13 mouse cellular contexts compared by ENCODE assay signal in genomic region chr6:70468623-70469479, GRCm38 (mm10).
DNase-seq lines count a peak whose midpoint lies in the region; ATAC-seq and TF ChIP-seq lines count a peak whose summit lies in the region.
"Had no signal": no experiment of that assay in that cellular context is flagged by ENCODE, and none has a peak within 500 bp of the region (broad histone marks: within the 10 kb centered on the region; RNA-seq: fewer than 3 reads in every experiment).

No protein-coding gene starts in this region.

- no peaks in the 10 kb centered on the region for H3K9me3 ChIP-seq in intestine, postnatal 0 days (ENCODE audit: control insufficient read depth)
- no peaks in the 10 kb centered on the region for H3K9me3 ChIP-seq in intestine, embryonic 15.5 days
- H3K9me3 ChIP-seq in forebrain, embryonic 12.5 days = no peaks in the 10 kb centered on the region
- H3K9me3 ChIP-seq in stomach, postnatal 0 days (ENCODE audit: control insufficient read depth, low read length) = no peaks in the 10 kb centered on the region
- H3K9me3 ChIP-seq in limb, embryonic 10.5 days (replicated peaks) = no peaks in the 10 kb centered on the region

- ATAC-seq in intestine, postnatal 0 days = no peak
- ATAC-seq in intestine, embryonic 15.5 days = no peak
- 0 out of 2 replicates have a peak, but pooled peaks have one; percentile 44 for ATAC-seq in forebrain, embryonic 12.5 days (ENCODE audit: low FRiP score)
- no peak for ATAC-seq in stomach, postnatal 0 days (ENCODE audit: low FRiP score, low TSS enrichment)
- ATAC-seq: inflammation-experienced regulatory T-cells, adult 6 months had no signal

- H3K27ac ChIP-seq in intestine, postnatal 0 days (ENCODE audit: low read depth, low read length) = no peak overlapping the region
- no peak overlapping the region for H3K27ac ChIP-seq in intestine, embryonic 15.5 days
- H3K27ac ChIP-seq in forebrain, embryonic 12.5 days = no peak overlapping the region
- H3K27ac ChIP-seq in stomach, postnatal 0 days (replicated peaks) = no peak overlapping the region
- H3K27ac ChIP-seq in heart, adult 2 months = no peak overlapping the region
- H3K27ac ChIP-seq in limb, embryonic 10.5 days = no peak overlapping the region

- TF ChIP-seq CTCF in intestine, postnatal 0 days (IDR thresholded peaks at IDR 0.05; ENCODE audit: low read depth) = peak; percentile 37
- peak; percentile 52 for TF ChIP-seq CTCF in stomach, postnatal 0 days (IDR thresholded peaks at IDR 0.05; ENCODE audit: low read depth)
- TF ChIP-seq CTCF in heart, adult 2 months (IDR thresholded peaks at IDR 0.05) = no peak

- H3K4me2 ChIP-seq in intestine, postnatal 0 days (replicated peaks; ENCODE audit: low read depth) = no peak overlapping the region
- no peak overlapping the region for H3K4me2 ChIP-seq in intestine, embryonic 15.5 days (replicated peaks)
- no peak overlapping the region for H3K4me2 ChIP-seq in forebrain, embryonic 12.5 days
- H3K4me2 ChIP-seq in stomach, postnatal 0 days (replicated peaks; ENCODE audit: low read depth) = no peak overlapping the region

- intact Hi-C loops in heart, adult 2 months (cut with DNase I) = no loop called here

- no peak for TF ChIP-seq EP300 in stomach, postnatal 0 days (optimal IDR thresholded peaks at IDR 0.05)
- TF ChIP-seq EP300 in heart, adult 2 months (IDR thresholded peaks at IDR 0.05; ENCODE audit: insufficient read depth, low read depth, low read length) = no peak

- no peaks in the 10 kb centered on the region for H3K36me3 ChIP-seq in intestine, postnatal 0 days (ENCODE audit: control insufficient read depth, insufficient read depth)
- no peaks in the 10 kb centered on the region for H3K36me3 ChIP-seq in intestine, embryonic 15.5 days
- no peaks in the 10 kb centered on the region for H3K36me3 ChIP-seq in forebrain, embryonic 12.5 days (replicated peaks)
- no peaks in the 10 kb centered on the region for H3K36me3 ChIP-seq in stomach, postnatal 0 days (ENCODE audit: control insufficient read depth, insufficient read depth, low read length)
- no peaks in the 10 kb centered on the region for H3K36me3 ChIP-seq in heart, adult 2 months (ENCODE audit: control insufficient read depth, insufficient read depth, low read length)
- H3K36me3 ChIP-seq in limb, embryonic 10.5 days = no peaks in the 10 kb centered on the region

- H3K79me2 ChIP-seq in heart, adult 2 months (replicated peaks; ENCODE audit: control insufficient read depth, insufficient read depth, low read length) = no peaks in the 10 kb centered on the region

- H3K4me3 ChIP-seq in intestine, postnatal 0 days (ENCODE audit: low read depth, low read length) = no peak overlapping the region
- no peak overlapping the region for H3K4me3 ChIP-seq in intestine, embryonic 15.5 days (replicated peaks)
- H3K4me3 ChIP-seq in forebrain, embryonic 12.5 days (replicated peaks) = no peak overlapping the region
- H3K4me3 ChIP-seq in stomach, postnatal 0 days (ENCODE audit: low read depth, low read length) = no peak overlapping the region
- H3K4me3 ChIP-seq in heart, adult 2 months = no peak overlapping the region
- no peak overlapping the region for H3K4me3 ChIP-seq in limb, embryonic 10.5 days

- TF ChIP-seq POLR2A in heart, adult 2 months (IDR thresholded peaks at IDR 0.05; ENCODE audit: insufficient read depth, low read depth, low read length) = no peak

- whole genome bisulfite sequencing in intestine, postnatal 0 days = 78% methylated on average over 1 of the region's 1 CpGs
- WGBS in intestine, embryonic 15.5 days = 67% methylated on average over 1 of the region's 1 CpGs
- WGBS in forebrain, embryonic 12.5 days = 72% methylated on average over 1 of the region's 1 CpGs
- WGBS in stomach, postnatal 0 days = 71% methylated on average over 1 of the region's 1 CpGs
- 63% methylated on average over 1 of the region's 1 CpGs for WGBS in heart, adult 2 months
- WGBS in limb, embryonic 10.5 days = 77% methylated on average over 1 of the region's 1 CpGs

- no peaks in the 10 kb centered on the region for H3K27me3 ChIP-seq in intestine, postnatal 0 days (replicated peaks; ENCODE audit: control insufficient read depth, insufficient read depth, low read length)
- no peaks in the 10 kb centered on the region for H3K27me3 ChIP-seq in intestine, embryonic 15.5 days (replicated peaks)
- H3K27me3 ChIP-seq in forebrain, embryonic 12.5 days = no peaks in the 10 kb centered on the region
- H3K27me3 ChIP-seq in stomach, postnatal 0 days (ENCODE audit: control insufficient read depth, insufficient read depth, low read length) = no peaks in the 10 kb centered on the region
- H3K27me3 ChIP-seq in heart, adult 2 months (ENCODE audit: control insufficient read depth, insufficient read depth, low read length) = no peaks in the 10 kb centered on the region
- H3K27me3 ChIP-seq in limb, embryonic 10.5 days (ENCODE audit: low read depth, poor library complexity, severe bottlenecking) = no peaks in the 10 kb centered on the region

- no peak overlapping the region for H3K9ac ChIP-seq in intestine, postnatal 0 days (ENCODE audit: low read depth, low read length)
- no peak overlapping the region for H3K9ac ChIP-seq in intestine, embryonic 15.5 days
- H3K9ac ChIP-seq in forebrain, embryonic 12.5 days = no peak overlapping the region
- no peak overlapping the region for H3K9ac ChIP-seq in stomach, postnatal 0 days (ENCODE audit: low read length)
- H3K9ac ChIP-seq in heart, adult 2 months (ENCODE audit: low read depth, low read length) = no peak overlapping the region

- peak; percentile 1 for DNase-seq in right cerebral cortex, adult 18-20 months
- no peak for DNase-seq in right cerebral cortex, postnatal 36 days (ENCODE audit: low spot score in 2 of 2)
- DNase-seq in stomach, postnatal 0 days (ENCODE audit: low spot score) = no peak
- DNase-seq in heart, adult 2 months = no peak
- no peak for DNase-seq in limb, embryonic 10.5 days (ENCODE audit: low spot score)
- DNase-seq: cerebellum, postnatal 25 days; heart, adult 11 months; lung, postnatal 4 days; thymus, adult 2 months had no signal

- no peaks in the 10 kb centered on the region for H3K4me1 ChIP-seq in intestine, postnatal 0 days (replicated peaks; ENCODE audit: control insufficient read depth, insufficient read depth, low read length)
- H3K4me1 ChIP-seq in intestine, embryonic 15.5 days (replicated peaks) = no peaks in the 10 kb centered on the region
- no peaks in the 10 kb centered on the region for H3K4me1 ChIP-seq in forebrain, embryonic 12.5 days
- no peaks in the 10 kb centered on the region for H3K4me1 ChIP-seq in stomach, postnatal 0 days (replicated peaks; ENCODE audit: control insufficient read depth, insufficient read depth)
- no peaks in the 10 kb centered on the region for H3K4me1 ChIP-seq in heart, adult 2 months (ENCODE audit: control insufficient read depth, insufficient read depth, low read length)
- no peaks in the 10 kb centered on the region for H3K4me1 ChIP-seq in limb, embryonic 10.5 days
